Mouse (Mus musculus): ENCODE measurements around the gene Rps15a. TPM values are rescaled to one million over a fixed set of nuclear protein-coding genes. Genes with fewer than 3 reads are reported as not detected.

Gene Rps15a
- 594 and 625 TPM in 2 replicates for polyA plus RNA-seq (2015; fragmentation: Nextera tagmentation; extraction: Ambion mirVana)

DNA sequence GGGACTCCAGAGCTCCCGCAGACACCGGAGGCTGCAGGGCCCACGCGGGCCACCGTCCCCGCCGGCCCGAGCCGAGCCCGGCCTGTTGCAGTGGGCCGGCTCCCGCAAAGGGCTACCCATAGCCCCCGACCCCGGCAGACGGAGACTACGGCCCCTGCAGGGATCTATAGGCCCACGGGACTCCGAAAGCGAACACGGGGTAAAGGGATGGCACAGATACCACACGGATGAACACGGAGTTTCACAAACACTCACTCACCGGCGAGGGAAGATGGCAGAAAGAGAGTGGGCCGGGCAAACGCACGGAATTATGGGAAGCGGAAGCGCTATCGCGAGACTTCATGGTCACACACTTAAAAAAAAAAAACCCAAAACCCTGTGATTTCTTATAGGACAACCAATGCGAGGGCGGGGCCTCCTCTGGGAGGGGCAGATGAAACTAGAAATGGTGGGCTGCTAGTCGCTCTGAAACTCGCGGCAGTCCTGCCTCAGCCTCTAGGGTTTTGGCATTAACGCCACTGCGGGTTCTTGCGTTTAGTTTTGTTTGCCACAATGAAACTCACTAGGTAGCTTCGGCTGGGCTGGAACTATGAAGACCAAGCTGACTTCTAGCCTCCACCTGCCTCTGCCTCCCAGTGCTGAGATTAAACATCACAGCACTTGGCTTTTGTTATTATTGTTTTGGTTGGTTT, at the start of gene Rps15a:
Gene Rps15a (minus strand): TSS at position 312 of the 692 bp plus-strand sequence.
- WGBS = under 1% methylated on average over 40 of the region's 40 CpGs
- Histone ChIP-seq H3K36me3 (ENCODE audit: control insufficient read depth, insufficient read depth, low read length) (peaks cover 23% of the 10 kb centered on the region), H3K4me1 (ENCODE audit: control insufficient read depth, insufficient read depth, low read length) (peaks cover 33% of the 10 kb centered on the region)

DNA sequence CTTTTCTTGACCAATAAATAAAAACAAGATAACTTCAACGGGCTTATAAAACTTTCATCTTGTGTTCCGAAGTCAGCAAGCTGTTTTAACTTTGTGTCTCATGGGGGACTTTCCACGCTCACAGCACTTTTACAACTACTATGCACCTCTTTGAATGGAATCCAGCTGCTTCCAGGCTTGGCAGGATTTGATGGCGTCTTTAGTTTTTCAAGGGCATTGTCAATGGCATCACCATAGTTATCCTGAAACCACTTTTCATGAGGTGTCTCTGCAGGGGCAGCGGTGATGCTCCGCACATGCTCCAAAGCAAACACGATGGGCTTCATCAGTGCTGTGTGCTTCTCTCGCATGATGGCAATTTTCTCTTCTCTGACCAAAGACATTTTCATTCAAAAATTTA, 47.0 kb upstream of the Rps15a start:
- Histone ChIP-seq H3K27ac (ENCODE audit: low read length) (no peak overlapping the region), H3K27me3 (replicated peaks; ENCODE audit: control insufficient read depth, insufficient read depth, low read length) (no peaks in the 10 kb centered on the region), H3K4me3 (ENCODE audit: low read length) (no peak overlapping the region), H3K9me3 (ENCODE audit: control insufficient read depth, low read length) (no peaks in the 10 kb centered on the region), H3K4me2 (ENCODE audit: low read depth, low read length) (no peak overlapping the region), H3K4me1 (ENCODE audit: control insufficient read depth, insufficient read depth, low read length) (no peaks in the 10 kb centered on the region), H3K9ac (ENCODE audit: low read depth, low read length) (no peak overlapping the region), H3K36me3 (ENCODE audit: control insufficient read depth, insufficient read depth, low read length) (peaks cover 14% of the 10 kb centered on the region; the same call in 1 of the 2 replicates)
- ATAC-seq = no peak
- 94% methylated on average over 8 of the region's 8 CpGs for WGBS

More for the DNA sequence above, at the start of gene Rps15a:
- peak within 1 kb of the TSS; percentile 76 for H3K4me2 ChIP-seq (ENCODE audit: low read depth, low read length)
- H3K9me3 ChIP-seq (ENCODE audit: control insufficient read depth, low read length) = no peaks in the 10 kb centered on the region
- peak within 1 kb of the TSS; percentile 97 for H3K9ac ChIP-seq (ENCODE audit: low read depth, low read length)
- H3K27ac ChIP-seq (ENCODE audit: low read length) = peak within 1 kb of the TSS; percentile 93
- no peaks in the 10 kb centered on the region for H3K27me3 ChIP-seq (replicated peaks; ENCODE audit: control insufficient read depth, insufficient read depth, low read length)
- peak; percentile 78 for ATAC-seq
- H3K4me3 ChIP-seq (ENCODE audit: low read length) = peak within 1 kb of the TSS; percentile 94

GRCm38 (mm10) chr7:118160121-118160520, 44.1 kb upstream of the Rps15a start:
- H3K27ac ChIP-seq (ENCODE audit: low read length) = no peak overlapping the region
- H3K4me2 ChIP-seq (ENCODE audit: low read depth, low read length) = no peak overlapping the region
- H3K9ac ChIP-seq (ENCODE audit: low read depth, low read length) = no peak overlapping the region
- no peaks in the 10 kb centered on the region for H3K27me3 ChIP-seq (replicated peaks; ENCODE audit: control insufficient read depth, insufficient read depth, low read length)
- no peaks in the 10 kb centered on the region for H3K9me3 ChIP-seq (ENCODE audit: control insufficient read depth, low read length)
- no peak for ATAC-seq
- H3K4me3 ChIP-seq (ENCODE audit: low read length) = no peak overlapping the region
- no peaks in the 10 kb centered on the region for H3K4me1 ChIP-seq (ENCODE audit: control insufficient read depth, insufficient read depth, low read length)
- 91% methylated on average over 3 of the region's 3 CpGs for WGBS
- peaks cover 11% of the 10 kb centered on the region for H3K36me3 ChIP-seq (ENCODE audit: control insufficient read depth, insufficient read depth, low read length)

GRCm38 (mm10) chr7:118156461-118156860, 40.5 kb upstream of the Rps15a start:
- Histone ChIP-seq H3K4me2 (ENCODE audit: low read depth, low read length) (no peak overlapping the region), H3K4me1 (ENCODE audit: control insufficient read depth, insufficient read depth, low read length) (no peaks in the 10 kb centered on the region), H3K9me3 (ENCODE audit: control insufficient read depth, low read length) (no peaks in the 10 kb centered on the region), H3K9ac (ENCODE audit: low read depth, low read length) (no peak overlapping the region), H3K27ac (ENCODE audit: low read length) (no peak overlapping the region), H3K36me3 (ENCODE audit: control insufficient read depth, insufficient read depth, low read length) (peaks cover 21% of the 10 kb centered on the region), H3K27me3 (replicated peaks; ENCODE audit: control insufficient read depth, insufficient read depth, low read length) (no peaks in the 10 kb centered on the region), H3K4me3 (ENCODE audit: low read length) (no peak overlapping the region)
- ATAC-seq = no peak
- WGBS = 92% methylated on average over 7 of the region's 7 CpGs

DNA sequence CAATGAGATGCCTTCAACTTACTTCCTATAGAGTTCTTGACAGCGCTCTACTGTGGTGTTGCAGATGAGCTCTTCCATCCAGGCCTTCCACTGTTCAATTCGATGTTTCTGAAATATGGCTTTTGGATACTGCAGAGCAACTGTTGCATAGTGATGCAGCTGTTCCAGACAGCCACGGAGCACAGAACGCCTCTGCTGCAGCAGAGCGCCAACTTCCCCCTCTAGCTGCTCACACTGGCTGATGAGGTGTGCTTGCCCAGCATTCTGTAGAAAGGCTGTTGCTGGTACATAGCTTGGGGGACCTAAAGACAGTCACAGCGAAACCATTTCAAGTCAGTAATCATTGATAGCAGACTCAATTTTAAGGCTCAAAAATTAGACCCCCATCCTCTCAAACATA, 38.2 kb upstream of the Rps15a start:
- Histone ChIP-seq H3K4me1 (ENCODE audit: control insufficient read depth, insufficient read depth, low read length) (no peaks in the 10 kb centered on the region), H3K27ac (ENCODE audit: low read length) (peak overlapping the region; percentile 11; the same call in 1 of the 2 replicates), H3K27me3 (replicated peaks; ENCODE audit: control insufficient read depth, insufficient read depth, low read length) (no peaks in the 10 kb centered on the region), H3K9ac (ENCODE audit: low read depth, low read length) (no peak overlapping the region), H3K9me3 (ENCODE audit: control insufficient read depth, low read length) (no peaks in the 10 kb centered on the region), H3K4me2 (ENCODE audit: low read depth, low read length) (no peak overlapping the region), H3K4me3 (ENCODE audit: low read length) (no peak overlapping the region), H3K36me3 (ENCODE audit: control insufficient read depth, insufficient read depth, low read length) (peaks cover 18% of the 10 kb centered on the region)
- ATAC-seq = 0 out of 2 replicates have a peak, but pooled peaks have one; percentile 11
- WGBS = 89% methylated on average over 6 of the region's 6 CpGs

GRCm38 (mm10) chr7:118143602-118144001, 27.6 kb upstream of the Rps15a start:
- peaks cover 24% of the 10 kb centered on the region for H3K36me3 ChIP-seq (ENCODE audit: control insufficient read depth, insufficient read depth, low read length)
- H3K27me3 ChIP-seq (replicated peaks; ENCODE audit: control insufficient read depth, insufficient read depth, low read length) = no peaks in the 10 kb centered on the region
- H3K9me3 ChIP-seq (ENCODE audit: control insufficient read depth, low read length) = no peaks in the 10 kb centered on the region
- H3K4me1 ChIP-seq (ENCODE audit: control insufficient read depth, insufficient read depth, low read length) = no peaks in the 10 kb centered on the region
- no peak overlapping the region for H3K9ac ChIP-seq (ENCODE audit: low read depth, low read length)
- H3K27ac ChIP-seq (ENCODE audit: low read length) = no peak overlapping the region
- 85% methylated on average over 3 of the region's 3 CpGs for WGBS
- no peak overlapping the region for H3K4me2 ChIP-seq (ENCODE audit: low read depth, low read length)
- no peak overlapping the region for H3K4me3 ChIP-seq (ENCODE audit: low read length)
- no peak for ATAC-seq

- Histone ChIP-seq H3K36me3 (ENCODE audit: control insufficient read depth, insufficient read depth, low read length) (peaks cover 20% of the 10 kb centered on the region), H3K4me2 (ENCODE audit: low read depth, low read length) (no peak overlapping the region), H3K27ac (ENCODE audit: low read length) (no peak overlapping the region), H3K27me3 (replicated peaks; ENCODE audit: control insufficient read depth, insufficient read depth, low read length) (no peaks in the 10 kb centered on the region), H3K9ac (ENCODE audit: low read depth, low read length) (no peak overlapping the region), H3K4me3 (ENCODE audit: low read length) (no peak overlapping the region), H3K9me3 (ENCODE audit: control insufficient read depth, low read length) (no peaks in the 10 kb centered on the region), H3K4me1 (ENCODE audit: control insufficient read depth, insufficient read depth, low read length) (no peaks in the 10 kb centered on the region)
- 92% methylated on average over 4 of the region's 4 CpGs for WGBS
- ATAC-seq = no peak
These were observed 27.1 kb upstream of the Rps15a start for GRCm38 (mm10) chr7:118143123-118143522.

GRCm38 (mm10) chr7:118141271-118141670, 25.3 kb upstream of the Rps15a start:
- H3K36me3 ChIP-seq (ENCODE audit: control insufficient read depth, insufficient read depth, low read length) = peaks cover 29% of the 10 kb centered on the region
- H3K9me3 ChIP-seq (ENCODE audit: control insufficient read depth, low read length) = no peaks in the 10 kb centered on the region
- 92% methylated on average over 7 of the region's 7 CpGs for WGBS
- H3K9ac ChIP-seq (ENCODE audit: low read depth, low read length) = no peak overlapping the region
- no peak overlapping the region for H3K4me2 ChIP-seq (ENCODE audit: low read depth, low read length)
- H3K4me1 ChIP-seq (ENCODE audit: control insufficient read depth, insufficient read depth, low read length) = no peaks in the 10 kb centered on the region
- no peaks in the 10 kb centered on the region for H3K27me3 ChIP-seq (replicated peaks; ENCODE audit: control insufficient read depth, insufficient read depth, low read length)
- H3K27ac ChIP-seq (ENCODE audit: low read length) = no peak overlapping the region
- no peak for ATAC-seq
- no peak overlapping the region for H3K4me3 ChIP-seq (ENCODE audit: low read length)

DNA sequence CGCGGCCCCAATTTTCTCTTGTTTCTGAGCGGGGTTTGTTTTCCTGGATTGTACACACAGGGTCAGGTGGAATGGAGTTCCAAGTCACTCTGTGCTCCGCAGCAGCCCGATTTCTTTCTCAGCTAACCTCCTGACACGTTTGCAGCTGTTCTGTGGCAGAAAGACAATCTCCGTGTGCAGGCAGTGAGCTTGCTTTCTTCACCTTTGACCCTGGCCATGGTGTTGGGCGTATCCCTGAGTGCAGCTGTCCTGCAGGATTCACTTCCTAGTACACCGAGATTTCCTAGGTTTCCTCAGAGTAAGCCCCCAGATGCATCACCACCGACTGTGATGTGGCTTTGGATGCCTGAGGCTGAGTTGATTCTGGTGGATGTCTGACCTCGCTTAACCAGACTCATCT, 19.1 kb upstream of the Rps15a start:
- 78% methylated on average over 11 of the region's 11 CpGs for WGBS
- Histone ChIP-seq H3K4me1 (ENCODE audit: control insufficient read depth, insufficient read depth, low read length) (no peaks in the 10 kb centered on the region), H3K9ac (ENCODE audit: low read depth, low read length) (no peak overlapping the region), H3K4me3 (ENCODE audit: low read length) (no peak overlapping the region), H3K9me3 (ENCODE audit: control insufficient read depth, low read length) (no peaks in the 10 kb centered on the region), H3K27me3 (replicated peaks; ENCODE audit: control insufficient read depth, insufficient read depth, low read length) (no peaks in the 10 kb centered on the region), H3K27ac (ENCODE audit: low read length) (no peak overlapping the region), H3K36me3 (ENCODE audit: control insufficient read depth, insufficient read depth, low read length) (peaks cover 17% of the 10 kb centered on the region), H3K4me2 (ENCODE audit: low read depth, low read length) (no peak overlapping the region)
- no peak for ATAC-seq

Data from intestine, embryonic 16.5 days (tissue).